In genomic region chr4:150043591-150043990, GRCm38 (mm10) we compare ENCODE assay signal across 1 mouse cellular context.
TF ChIP-seq lines count a peak whose summit lies in the region.

No protein-coding gene starts in this region.

TF ChIP-seq in MEL, 35 proteins besides CTCF, POLR2A, EP300 and RAD21:
- TF ChIP-seq GABPA (IDR thresholded peaks at IDR 0.05; ENCODE audit: low read depth, low read length): no peak
- TF ChIP-seq SIN3A (IDR thresholded peaks at IDR 0.05; ENCODE audit: low read length): no peak
- no peak for TF ChIP-seq MYB (IDR thresholded peaks at IDR 0.05; ENCODE audit: low read depth, low read length)
- no peak for TF ChIP-seq CHD2 (IDR thresholded peaks at IDR 0.05; ENCODE audit: low read length)
- TF ChIP-seq SMC3 (IDR thresholded peaks at IDR 0.05; ENCODE audit: low read depth, low read length): peak; percentile 43
- no peak for TF ChIP-seq ZNF384 (IDR thresholded peaks at IDR 0.05; ENCODE audit: low read depth, low read length)
